Mouse (Mus musculus): ENCODE data around the gene Slc16a2.

Slc16a2 gene

GRCm38 (mm10) chrX:103653021-103653420 is 168.8 kb downstream of the Slc16a2 start:
- peak in 1 of 2 experiments; percentile 6 for DNase-seq (ENCODE audit: low spot score in 2 of 2)

- no peak for DNase-seq (ENCODE audit: low spot score in 2 of 2)
These were observed 169.7 kb downstream of the Slc16a2 start for GRCm38 (mm10) chrX:103652048-103652447.

Measured in urinary bladder, postnatal 36 days (tissue).